Mouse (Mus musculus) liver, embryonic 14.5 days (tissue): Measurements from ENCODE around the gene Msl1.

Experiments
- CTCF ChIP-seq: IDR thresholded peaks from 2 replicates; pipeline ENCODE4 v1.5.1; 2016; ENCODE audit warnings: antibody characterized with exemption, low read depth, control low read depth
- EP300 ChIP-seq: IDR thresholded peaks from 2 replicates; pipeline ENCODE4 v1.6.1; 2016; ENCODE audit warnings: antibody characterized with exemption, low read depth

- no peak for TF ChIP-seq CTCF
- no peak for TF ChIP-seq EP300
Measured at GRCm38 (mm10) chr11:98745932-98746853, 49.1 kb upstream of the Msl1 start.
